13 mouse cellular contexts compared by ENCODE assay signal in the genomic region with DNA sequence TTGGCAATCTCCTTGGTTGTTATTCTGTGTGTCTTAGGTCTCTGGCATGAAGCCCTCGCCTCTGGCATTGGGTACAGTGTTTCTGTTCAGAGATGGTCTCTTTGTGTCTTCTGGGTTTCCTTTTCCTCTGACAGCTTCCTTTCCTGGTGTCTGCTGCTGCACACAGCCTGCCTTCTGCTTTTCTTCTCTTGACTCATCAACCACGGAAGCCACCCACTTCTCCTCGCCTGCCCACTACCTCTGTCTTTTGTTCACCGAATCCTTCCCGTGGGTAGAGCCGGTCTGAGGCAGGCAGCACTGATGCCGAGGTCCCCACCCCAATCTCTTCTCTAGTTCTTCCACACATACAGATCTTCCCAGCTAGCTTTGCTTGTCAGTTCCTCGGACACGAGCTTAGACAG.
DNase-seq lines count a peak whose midpoint lies in the region; ATAC-seq and TF ChIP-seq lines count a peak whose summit lies in the region.
"Had no signal": no experiment of that assay in that cellular context is flagged by ENCODE, and none has a peak within 500 bp of the region (broad histone marks: within the 10 kb centered on the region; RNA-seq: fewer than 3 reads in every experiment).

No protein-coding gene starts in this region.

- H3K4me1 ChIP-seq in small intestine, adult 2 months (ENCODE audit: control insufficient read depth, insufficient read depth, insufficient read length, low read length): peaks cover 7% of the 10 kb centered on the region; the same call in 1 of the 2 replicates
- H3K4me1 ChIP-seq in intestine, postnatal 0 days (replicated peaks; ENCODE audit: control insufficient read depth, insufficient read depth, low read length): no peaks in the 10 kb centered on the region
- H3K4me1 ChIP-seq in kidney, embryonic 16.5 days (ENCODE audit: insufficient read depth, low read length): no peaks in the 10 kb centered on the region

- no peak overlapping the region; the same call in 1 of the 2 replicates for H3K4me3 ChIP-seq in layer of hippocampus, adult 2 months
- H3K4me3 ChIP-seq in small intestine, adult 2 months (ENCODE audit: low read depth, low read length): peak overlapping the region; percentile 66
- H3K4me3 ChIP-seq in intestine, postnatal 0 days (ENCODE audit: low read depth, low read length): no peak overlapping the region
- H3K4me3 ChIP-seq in kidney, embryonic 16.5 days (ENCODE audit: low read length): no peak overlapping the region

- DNase-seq in layer of hippocampus, adult 2 months (ENCODE audit: low spot score in 2 of 2): peak in 1 of 2 experiments; percentile 58
- no peak for DNase-seq in layer of hippocampus, postnatal 14 days (ENCODE audit: low spot score in 2 of 2)
- DNase-seq in Muller cell, postnatal 12 days (ENCODE audit: inconsistent ontology term): peak; percentile 43
- DNase-seq in cerebellum, postnatal 14 days: no peak
- DNase-seq: adrenal gland, postnatal 25 days; heart, adult 18-20 months; kidney, adult 9 months; lung, adult 18-20 months; spleen, adult 18-20 months had no signal

- H3K9me3 ChIP-seq in intestine, postnatal 0 days (ENCODE audit: control insufficient read depth): no peaks in the 10 kb centered on the region
- no peaks in the 10 kb centered on the region for H3K9me3 ChIP-seq in kidney, embryonic 16.5 days (ENCODE audit: low read length)

- H3K27me3 ChIP-seq in small intestine, adult 2 months (ENCODE audit: control insufficient read depth, insufficient read depth, low read length): no peaks in the 10 kb centered on the region
- H3K27me3 ChIP-seq in intestine, postnatal 0 days (replicated peaks; ENCODE audit: control insufficient read depth, insufficient read depth, low read length): peaks cover 24% of the 10 kb centered on the region
- H3K27me3 ChIP-seq in kidney, embryonic 16.5 days (ENCODE audit: insufficient read depth, low read length): no peaks in the 10 kb centered on the region

- no peak for TF ChIP-seq POLR2A in small intestine, adult 2 months (IDR thresholded peaks at IDR 0.05; ENCODE audit: low read depth, low read length)

- H3K9ac ChIP-seq in intestine, postnatal 0 days (ENCODE audit: low read depth, low read length): no peak overlapping the region
- no peak overlapping the region for H3K9ac ChIP-seq in kidney, embryonic 16.5 days (replicated peaks; ENCODE audit: low read length)

- H3K4me2 ChIP-seq in intestine, postnatal 0 days (replicated peaks; ENCODE audit: low read depth): no peak overlapping the region
- H3K4me2 ChIP-seq in kidney, embryonic 16.5 days (replicated peaks; ENCODE audit: low read depth, low read length): no peak overlapping the region

- peaks cover 4% of the 10 kb centered on the region; the same call in 1 of the 2 replicates for H3K36me3 ChIP-seq in small intestine, adult 2 months (ENCODE audit: control insufficient read depth, insufficient read depth, low read length)
- H3K36me3 ChIP-seq in intestine, postnatal 0 days (ENCODE audit: control insufficient read depth, insufficient read depth): no peaks in the 10 kb centered on the region
- H3K36me3 ChIP-seq in kidney, embryonic 16.5 days (ENCODE audit: insufficient read depth, low read length): no peaks in the 10 kb centered on the region

- H3K27ac ChIP-seq in layer of hippocampus, adult 2 months: peak overlapping the region; percentile 61
- peak overlapping the region; percentile 84 for H3K27ac ChIP-seq in small intestine, adult 2 months (ENCODE audit: insufficient read depth, low read depth, low read length)
- H3K27ac ChIP-seq in intestine, postnatal 0 days (ENCODE audit: low read depth, low read length): no peak overlapping the region
- no peak overlapping the region for H3K27ac ChIP-seq in kidney, embryonic 16.5 days (ENCODE audit: low read length)

- ATAC-seq in inflammation-experienced regulatory T-cells, adult 6 months: peak; percentile 72
- no peak for ATAC-seq in intestine, postnatal 0 days
- no peak for ATAC-seq in kidney, embryonic 16.5 days (ENCODE audit: low FRiP score, low TSS enrichment)

- TF ChIP-seq CTCF in layer of hippocampus, adult 2 months (conservative IDR thresholded peaks at IDR 0.05): no peak
- no peak for TF ChIP-seq CTCF in small intestine, adult 2 months (IDR thresholded peaks at IDR 0.05; ENCODE audit: extremely low read depth, insufficient read length, insufficient replicate concordance, low read depth, low read length)
- TF ChIP-seq CTCF in intestine, postnatal 0 days (IDR thresholded peaks at IDR 0.05; ENCODE audit: low read depth): no peak

- WGBS in small intestine, adult 2 months: 56% methylated on average over 9 of the region's 9 CpGs
- WGBS in intestine, postnatal 0 days: 76% methylated on average over 9 of the region's 9 CpGs
- WGBS in kidney, embryonic 16.5 days: 74% methylated on average over 9 of the region's 9 CpGs

Comparison
In these comparisons a context has a peak if more than half of its experiments do, and no peak if none do; other contexts are left out.
1. H3K27ac ChIP-seq: peak in layer of hippocampus, adult 2 months (single experiment) and small intestine, adult 2 months (single experiment); none in intestine, postnatal 0 days (single experiment) and kidney, embryonic 16.5 days (single experiment).